Mouse (Mus musculus): ENCODE data around the gene Gm12888.
"Not testable (repeated sequence)": the region's sequence is repeated elsewhere in the genome, so short reads cannot be mapped to it uniquely, and the experiment has no call there.

Gm12888 gene

DNA sequence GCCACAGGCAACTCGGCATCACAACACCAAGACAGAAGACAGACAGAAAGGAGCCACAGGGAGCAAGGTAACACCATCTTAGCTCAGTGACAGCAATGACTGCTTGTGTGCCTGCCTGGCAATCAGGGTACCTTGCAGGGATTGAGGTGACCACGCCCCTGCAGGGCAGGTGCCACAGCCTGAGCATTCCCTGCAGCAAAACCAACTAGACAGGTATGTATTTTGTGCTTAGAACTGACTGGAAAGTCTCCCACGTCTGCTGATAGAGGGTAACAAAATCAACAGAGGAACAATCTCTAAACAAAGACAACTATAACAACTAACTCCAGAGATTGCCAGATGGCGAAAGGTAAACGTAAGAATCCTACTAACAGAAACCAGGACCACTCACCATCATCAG is at the start of gene Gm12888:
Gene Gm12888, minus strand, starts transcription at position 101 of the 400 bp plus-strand sequence.
- DNase-seq (ENCODE audit: low read depth, low spot score), result not testable (repeated sequence)
